Mouse (Mus musculus) stomach, postnatal 0 days (tissue): ENCODE results near the gene Sh3bp2. TPM values are rescaled to one million over a fixed set of nuclear protein-coding genes. Genes with fewer than 3 reads are reported as not detected.
"Not testable (repeated sequence)": the region's sequence is repeated elsewhere in the genome, so short reads cannot be mapped to it uniquely, and the experiment has no call there.

Source experiments
- ATAC-seq: fragments of 200-750 bp; cut with Nextera tagmentation; 2 replicates; pipeline ENCODE4 v1.8.0; 2017; ENCODE audit not compliant: low FRiP score, low TSS enrichment
- DNase-seq: peaks from one replicate; pipeline ENCODE4 v3.0.0-alpha.2; 2016; ENCODE audit warnings: low spot score
- H3K27ac ChIP-seq: fragments of 300-500 bp; sonication (generic); replicated peaks from 2 replicates; pipeline ENCODE4 v1.5.1; 2014; ENCODE audit warnings: mild to moderate bottlenecking, control low read depth
- H3K27me3 ChIP-seq: fragments of 300-500 bp; sonication (generic); 2 replicates; pipeline ENCODE4 v1.6.1; 2014; ENCODE audit warnings: low read length; ENCODE audit not compliant: control insufficient read depth, insufficient read depth
- H3K36me3 ChIP-seq: fragments of 300-500 bp; sonication (generic); 2 replicates; pipeline ENCODE4 v1.6.1; 2014; ENCODE audit warnings: low read length, mixed read lengths; ENCODE audit not compliant: control insufficient read depth, insufficient read depth
- H3K4me1 ChIP-seq: fragments of 300-500 bp; sonication (generic); replicated peaks from 2 replicates; pipeline ENCODE4 v1.6.1; 2014; ENCODE audit warnings: antibody characterized with exemption; ENCODE audit not compliant: control insufficient read depth, insufficient read depth
- H3K4me2 ChIP-seq: fragments of 300-500 bp; sonication (generic); replicated peaks from 2 replicates; pipeline ENCODE4 v1.6.1; 2014; ENCODE audit warnings: low read depth, mild to moderate bottlenecking, control low read depth, moderate library complexity
- H3K4me3 ChIP-seq: fragments of 300-500 bp; sonication (generic); 2 replicates; pipeline ENCODE4 v1.5.1; 2014; ENCODE audit warnings: low read depth, low read length, control low read depth
- H3K9ac ChIP-seq: fragments of 300-500 bp; sonication (generic); 2 replicates; pipeline ENCODE4 v1.6.1; 2014; ENCODE audit warnings: mild to moderate bottlenecking, low read length, control low read depth, mixed read lengths
- H3K9me3 ChIP-seq: fragments of 300-500 bp; sonication (generic); 2 replicates; pipeline ENCODE4 v1.6.1; 2016; ENCODE audit warnings: low read length; ENCODE audit not compliant: control insufficient read depth
- CTCF ChIP-seq: IDR thresholded peaks from 2 replicates; pipeline ENCODE4 v1.5.1; 2016; ENCODE audit warnings: antibody characterized with exemption, low read depth, mild to moderate bottlenecking, moderate library complexity
- EP300 ChIP-seq: optimal IDR thresholded peaks from 2 replicates; pipeline ENCODE3; 2016; ENCODE audit warnings: antibody characterized with exemption
- WGBS: fragments of 180-500 bp; shearing (Covaris S2); extraction: QIAGEN DNeasy Blood & Tissue Kit; methylation state at CpG from one replicate; pipeline ENCODE4 v1.1.7; 2014; 5-methylcytosine and 5-hydroxymethylcytosine counted together
- polyA plus RNA-seq: library from polyadenylated mRNA; unstranded; fragments of >200 nt; fragmentation: Nextera tagmentation; extraction: Ambion mirVana; gene quantifications from 2 replicates; pipeline ENCODE4 v1.2.1, GENCODE M21; 2015

Gene Sh3bp2
- polyA plus RNA-seq, 1 experiment from 2014 or later = 4.9 TPM

- DNase-seq = no peak
- Histone ChIP-seq H3K4me2 (no peak overlapping the region), H3K4me1 (no peaks in the 10 kb centered on the region), H3K9me3 (no peaks in the 10 kb centered on the region), H3K9ac (no peak overlapping the region), H3K4me3 (no peak overlapping the region), H3K36me3 (no peaks in the 10 kb centered on the region), H3K27ac (no peak overlapping the region), H3K27me3 (no peaks in the 10 kb centered on the region)
- TF ChIP-seq EP300 (no peak), CTCF (no peak)
- ATAC-seq = no peak
- 65% methylated on average over 5 of the region's 5 CpGs for WGBS
These were observed 59.6 kb downstream of the Sh3bp2 start for GRCm38 (mm10) chr5:34585216-34585615.

GRCm38 (mm10) chr5:34587881-34588280 lies 62.2 kb downstream of the Sh3bp2 start:
- H3K4me2 ChIP-seq = no peak overlapping the region
- no peak for TF ChIP-seq EP300
- no peak for TF ChIP-seq CTCF
- ATAC-seq (no peak), DNase-seq (no peak)
- H3K4me1 ChIP-seq = no peaks in the 10 kb centered on the region
- H3K4me3 ChIP-seq = no peak overlapping the region
- 88% methylated on average over 5 of the region's 5 CpGs for WGBS
- H3K27me3 ChIP-seq = no peaks in the 10 kb centered on the region
- no peaks in the 10 kb centered on the region for H3K9me3 ChIP-seq
- H3K36me3 ChIP-seq = no peaks in the 10 kb centered on the region
- H3K9ac ChIP-seq = no peak overlapping the region
- no peak overlapping the region for H3K27ac ChIP-seq

GRCm38 (mm10) chr5:34590059-34590458 lies 64.4 kb downstream of the Sh3bp2 start:
- H3K4me1 ChIP-seq = no peaks in the 10 kb centered on the region
- H3K9ac ChIP-seq = no peak overlapping the region
- 45% methylated on average over 5 of the region's 5 CpGs for WGBS
- no peak for TF ChIP-seq EP300
- TF ChIP-seq CTCF = no peak
- H3K27ac ChIP-seq = no peak overlapping the region
- H3K9me3 ChIP-seq = no peaks in the 10 kb centered on the region
- H3K27me3 ChIP-seq = no peaks in the 10 kb centered on the region
- DNase-seq = no peak
- H3K36me3 ChIP-seq = no peaks in the 10 kb centered on the region
- ATAC-seq = no peak
- no peak overlapping the region for H3K4me2 ChIP-seq
- no peak overlapping the region for H3K4me3 ChIP-seq

GRCm38 (mm10) chr5:34590702-34591101 lies 65.1 kb downstream of the Sh3bp2 start:
- Histone ChIP-seq H3K36me3 (no peaks in the 10 kb centered on the region), H3K9ac (no peak overlapping the region), H3K27me3 (no peaks in the 10 kb centered on the region), H3K4me3 (no peak overlapping the region), H3K4me1 (no peaks in the 10 kb centered on the region), H3K9me3 (no peaks in the 10 kb centered on the region), H3K4me2 (no peak overlapping the region), H3K27ac (no peak overlapping the region)
- 58% methylated on average over 4 of the region's 4 CpGs for WGBS
- no peak for TF ChIP-seq CTCF
- TF ChIP-seq EP300 = no peak
- no peak for ATAC-seq
- DNase-seq = no peak

GRCm38 (mm10) chr5:34591388-34592004 lies 65.9 kb downstream of the Sh3bp2 start:
- TF ChIP-seq CTCF = no peak
- TF ChIP-seq EP300 = no peak
- no peak for ATAC-seq
- no peak overlapping the region for H3K9ac ChIP-seq
- H3K27me3 ChIP-seq = no peaks in the 10 kb centered on the region
- no peak overlapping the region for H3K4me2 ChIP-seq
- H3K36me3 ChIP-seq = no peaks in the 10 kb centered on the region
- no peaks in the 10 kb centered on the region for H3K4me1 ChIP-seq
- no peak for DNase-seq
- H3K4me3 ChIP-seq = no peak overlapping the region
- no peak overlapping the region for H3K27ac ChIP-seq
- 68% methylated on average over 5 of the region's 5 CpGs for WGBS
- H3K9me3 ChIP-seq = no peaks in the 10 kb centered on the region

GRCm38 (mm10) chr5:34592224-34592623 lies 66.6 kb downstream of the Sh3bp2 start:
- WGBS = 94% methylated on average over 5 of the region's 5 CpGs
- H3K4me3 ChIP-seq = not testable (repeated sequence)

More at GRCm38 (mm10) chr5:34592224-34592623, 66.6 kb downstream of the Sh3bp2 start:
- not testable (repeated sequence) for H3K36me3 ChIP-seq, H3K9ac ChIP-seq, H3K4me2 ChIP-seq, H3K27me3 ChIP-seq, DNase-seq, H3K27ac ChIP-seq, H3K4me1 ChIP-seq, ATAC-seq, H3K9me3 ChIP-seq
